Mouse (Mus musculus): ENCODE data around the gene Tada1. TPM values are rescaled to one million over a fixed set of nuclear protein-coding genes. Genes with fewer than 3 reads are reported as not detected.

Gene Tada1
- polyA plus RNA-seq, 1 experiment from 2014 or later, result 90.5 TPM

DNA sequence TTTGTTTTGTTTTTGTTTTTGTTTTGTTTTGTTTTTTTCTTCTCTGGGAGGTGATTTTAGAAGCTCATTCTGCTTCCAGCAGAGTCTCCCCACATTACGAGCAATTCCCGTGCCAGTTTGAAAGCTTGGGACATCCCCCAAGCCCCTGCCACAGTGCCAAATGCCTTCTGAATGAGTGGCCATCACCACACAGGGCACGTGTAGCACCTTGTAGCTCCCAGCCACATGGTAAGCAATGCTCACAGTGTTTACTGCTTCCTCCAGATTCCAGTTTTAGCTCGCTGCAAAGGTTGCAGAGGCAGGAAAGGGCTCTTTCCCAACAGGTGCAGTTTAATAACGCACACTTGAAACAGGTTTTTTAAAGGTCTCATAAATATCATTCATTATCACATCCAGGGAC lies 18.0 kb upstream of the Tada1 start:
- no peaks in the 10 kb centered on the region for H3K4me1 ChIP-seq

DNA sequence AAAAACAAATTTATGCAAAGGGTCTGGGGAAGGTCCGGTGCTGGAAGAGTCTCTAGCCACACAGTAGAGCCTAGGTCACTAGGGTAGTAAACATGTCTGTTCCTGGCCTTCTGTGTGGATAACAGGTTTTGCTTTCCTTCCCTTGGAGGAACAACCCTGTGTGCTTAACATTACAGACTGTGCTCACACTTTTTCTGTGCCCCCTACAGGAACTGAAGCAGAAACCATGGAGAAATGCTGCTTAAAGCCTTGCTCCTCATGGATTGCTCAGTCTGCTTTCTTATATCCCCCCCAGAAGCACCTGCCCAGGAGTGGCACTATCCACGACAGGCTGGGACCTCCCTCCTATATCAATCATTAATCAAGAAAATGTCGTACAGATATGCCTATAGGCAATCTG lies 17.1 kb upstream of the Tada1 start:
- no peaks in the 10 kb centered on the region for H3K4me1 ChIP-seq
- WGBS, result 79% methylated on average over 3 of the region's 3 CpGs
- no peaks in the 10 kb centered on the region for H3K27me3 ChIP-seq (replicated peaks)
- no peaks in the 10 kb centered on the region for H3K9me3 ChIP-seq
- no peak overlapping the region for H3K9ac ChIP-seq
- no peak overlapping the region for H3K4me3 ChIP-seq
- no peak overlapping the region for H3K27ac ChIP-seq
- H3K4me2 ChIP-seq, result no peak overlapping the region
- ATAC-seq (replicated peaks), result no peak
- H3K36me3 ChIP-seq (replicated peaks), result no peaks in the 10 kb centered on the region

More for the DNA sequence above, 18.0 kb upstream of the Tada1 start:
- Histone ChIP-seq H3K27me3 (replicated peaks) (no peaks in the 10 kb centered on the region), H3K9me3 (no peaks in the 10 kb centered on the region), H3K27ac (no peak overlapping the region), H3K9ac (no peak overlapping the region), H3K4me2 (no peak overlapping the region), H3K36me3 (replicated peaks) (no peaks in the 10 kb centered on the region), H3K4me3 (no peak overlapping the region)
- ATAC-seq (replicated peaks), result no peak
- 84% methylated on average over 5 of the region's 5 CpGs for WGBS

DNA sequence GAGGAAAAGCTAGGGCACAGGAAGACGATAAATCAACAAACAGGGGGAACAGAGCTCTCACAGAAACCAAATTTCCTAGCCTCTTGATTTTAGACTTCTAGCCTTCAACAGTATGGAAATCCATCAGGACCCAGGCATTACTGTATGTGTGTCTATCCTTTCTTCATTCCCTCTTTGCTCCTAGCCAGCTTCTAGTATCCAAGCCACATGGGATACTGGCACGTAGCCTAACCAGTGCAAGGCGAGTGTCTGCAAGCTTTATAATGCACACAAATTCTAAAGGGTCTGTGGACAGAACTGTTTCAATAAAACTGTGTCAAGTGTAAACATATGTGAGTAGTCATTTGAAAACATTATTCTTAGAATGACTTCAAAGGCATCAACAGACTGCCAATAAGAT lies 16.2 kb upstream of the Tada1 start:
- H3K4me2 ChIP-seq, result no peak overlapping the region
- no peaks in the 10 kb centered on the region for H3K27me3 ChIP-seq (replicated peaks)
- H3K27ac ChIP-seq, result no peak overlapping the region
- no peak for ATAC-seq (replicated peaks)
- H3K9me3 ChIP-seq, result no peaks in the 10 kb centered on the region
- H3K4me1 ChIP-seq, result no peaks in the 10 kb centered on the region
- no peak overlapping the region for H3K9ac ChIP-seq
- no peaks in the 10 kb centered on the region for H3K36me3 ChIP-seq (replicated peaks)
- no peak overlapping the region for H3K4me3 ChIP-seq
- WGBS, result 86% methylated on average over 3 of the region's 3 CpGs

DNA sequence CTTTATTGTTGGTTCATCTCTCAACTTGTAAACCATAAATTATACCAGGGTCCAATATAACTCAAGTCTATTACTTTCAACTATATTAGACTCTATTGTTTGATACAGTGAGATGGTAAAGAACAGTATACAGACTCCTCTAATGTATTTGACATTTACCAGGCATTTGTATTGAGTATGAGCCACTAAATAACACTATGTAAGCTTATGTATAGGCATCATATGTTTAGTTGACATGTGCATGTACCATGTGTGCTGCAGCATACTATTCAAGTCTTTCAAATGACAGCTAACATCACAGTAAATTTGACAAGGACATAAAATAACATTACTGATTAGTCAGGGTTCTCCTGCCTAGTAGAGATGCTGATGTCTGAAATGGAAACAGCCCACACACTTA lies 15.8 kb upstream of the Tada1 start:
- H3K27ac ChIP-seq, result no peak overlapping the region
- ATAC-seq (replicated peaks), result no peak
- H3K4me1 ChIP-seq, result no peaks in the 10 kb centered on the region
- H3K27me3 ChIP-seq (replicated peaks), result no peaks in the 10 kb centered on the region
- H3K9ac ChIP-seq, result no peak overlapping the region
- H3K4me3 ChIP-seq, result no peak overlapping the region
- H3K9me3 ChIP-seq, result no peaks in the 10 kb centered on the region
- no peak overlapping the region for H3K4me2 ChIP-seq
- H3K36me3 ChIP-seq (replicated peaks), result no peaks in the 10 kb centered on the region

DNA sequence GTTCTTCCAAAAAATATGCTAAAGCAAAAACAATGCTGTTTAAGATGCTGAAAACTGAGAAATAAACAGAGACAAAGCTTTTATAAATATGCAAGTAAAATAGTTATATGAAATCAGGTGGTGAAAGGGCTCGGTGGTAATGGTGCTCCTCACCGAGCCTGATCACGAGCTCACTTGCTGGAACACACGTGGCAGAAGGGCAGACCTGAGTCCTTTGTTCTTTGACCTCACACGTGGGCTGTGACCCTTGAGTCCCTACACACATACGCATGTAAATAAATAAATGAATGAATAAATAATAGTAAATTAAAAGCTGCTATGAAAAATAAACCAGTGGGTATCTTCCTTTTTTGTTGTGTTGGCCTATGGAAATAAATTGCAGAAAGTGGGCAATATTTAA lies 1.7 kb upstream of the Tada1 start:
- ATAC-seq (replicated peaks), result no peak
- Histone ChIP-seq H3K4me3 (no peak overlapping the region), H3K36me3 (replicated peaks) (no peaks in the 10 kb centered on the region), H3K27me3 (replicated peaks) (no peaks in the 10 kb centered on the region), H3K9me3 (no peaks in the 10 kb centered on the region), H3K4me2 (no peak overlapping the region), H3K4me1 (peaks cover 18% of the 10 kb centered on the region), H3K27ac (no peak overlapping the region), H3K9ac (no peak overlapping the region)
- WGBS, result 83% methylated on average over 6 of the region's 6 CpGs

DNA sequence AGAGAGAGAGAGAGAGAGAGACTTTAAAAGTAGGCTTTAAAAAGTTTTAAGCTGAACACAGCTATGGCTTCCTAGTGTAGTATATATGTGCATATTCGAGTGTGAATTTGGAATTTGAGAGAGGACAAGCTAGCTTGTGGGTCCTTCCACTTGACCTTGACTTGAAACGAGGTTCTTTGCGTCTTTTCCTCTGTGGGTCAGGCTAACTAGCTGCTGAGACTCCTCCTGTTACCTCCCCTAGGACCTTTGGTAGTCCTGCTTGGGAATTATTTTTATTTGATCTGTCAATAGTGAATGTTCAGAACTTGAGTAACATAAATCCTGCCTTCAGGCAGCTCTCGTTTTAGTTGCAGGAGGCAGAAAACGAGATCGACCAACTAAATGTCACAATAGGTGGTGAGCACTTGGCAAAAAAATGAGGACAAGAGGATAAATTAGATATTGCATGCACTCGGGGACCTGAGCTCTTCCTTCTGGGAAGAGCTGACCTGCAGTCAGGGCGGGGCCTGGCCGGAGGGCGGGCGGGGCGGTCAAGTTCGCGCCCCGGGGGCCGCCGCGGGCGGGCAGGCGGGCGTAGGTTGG lies 375 bp upstream of the Tada1 start:
- H3K9me3 ChIP-seq, result no peaks in the 10 kb centered on the region
- H3K4me2 ChIP-seq, result peak overlapping the region; percentile 77
- peak overlapping the region; percentile 73 for H3K4me3 ChIP-seq
- peaks cover 18% of the 10 kb centered on the region for H3K4me1 ChIP-seq
- peak overlapping the region; percentile 76 for H3K9ac ChIP-seq
- ATAC-seq (replicated peaks), result peak; percentile 4
- no peaks in the 10 kb centered on the region for H3K27me3 ChIP-seq (replicated peaks)
- WGBS, result 4% methylated on average over 20 of the region's 21 CpGs
- H3K36me3 ChIP-seq (replicated peaks), result 0 out of 2 replicates have a peak, but pooled peaks cover 5% of the 10 kb centered on the region
- H3K27ac ChIP-seq, result peak overlapping the region; percentile 85

DNA sequence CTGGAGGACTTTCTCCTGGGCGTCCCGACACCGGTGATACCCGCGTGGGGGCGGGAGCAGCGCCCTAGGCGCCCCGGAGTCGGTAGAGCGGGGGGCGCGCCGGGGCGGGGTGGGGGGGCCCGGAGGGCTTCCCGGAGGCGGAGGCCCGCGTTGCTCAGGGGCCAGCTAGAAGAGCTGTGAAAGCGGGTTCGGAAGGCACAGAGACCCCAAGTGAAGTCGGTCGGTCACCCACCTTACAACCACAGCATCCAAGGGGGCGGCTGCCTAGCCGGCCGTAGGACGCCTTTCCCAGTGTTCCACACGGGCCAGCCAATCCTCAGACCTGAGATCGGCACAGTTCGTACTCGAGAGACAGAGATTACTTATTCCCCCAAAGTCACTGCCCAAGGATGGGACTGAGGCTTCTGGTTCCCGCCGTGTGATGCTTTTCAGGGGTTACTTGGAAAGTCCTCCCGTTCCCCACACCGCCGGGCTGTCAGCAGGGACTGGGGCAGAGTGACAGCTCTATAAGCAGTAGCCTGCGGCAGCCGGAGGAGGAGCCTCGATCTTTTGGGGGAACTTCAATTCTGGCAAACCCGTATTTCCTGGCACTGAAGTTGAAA lies 834 bp downstream of the Tada1 start:
- peak overlapping the region; percentile 79 for H3K9ac ChIP-seq
- H3K4me2 ChIP-seq, result peak overlapping the region; percentile 56
- peaks cover 18% of the 10 kb centered on the region for H3K4me1 ChIP-seq
- peak; percentile 69 for ATAC-seq (replicated peaks)
- peaks cover 8% of the 10 kb centered on the region; the same call in 1 of the 2 replicates for H3K36me3 ChIP-seq (replicated peaks)
- under 1% methylated on average over 40 of the region's 41 CpGs for WGBS
- H3K9me3 ChIP-seq, result no peaks in the 10 kb centered on the region
- H3K27me3 ChIP-seq (replicated peaks), result no peaks in the 10 kb centered on the region
- H3K27ac ChIP-seq, result peak overlapping the region; percentile 89
- peak overlapping the region; percentile 73 for H3K4me3 ChIP-seq

DNA sequence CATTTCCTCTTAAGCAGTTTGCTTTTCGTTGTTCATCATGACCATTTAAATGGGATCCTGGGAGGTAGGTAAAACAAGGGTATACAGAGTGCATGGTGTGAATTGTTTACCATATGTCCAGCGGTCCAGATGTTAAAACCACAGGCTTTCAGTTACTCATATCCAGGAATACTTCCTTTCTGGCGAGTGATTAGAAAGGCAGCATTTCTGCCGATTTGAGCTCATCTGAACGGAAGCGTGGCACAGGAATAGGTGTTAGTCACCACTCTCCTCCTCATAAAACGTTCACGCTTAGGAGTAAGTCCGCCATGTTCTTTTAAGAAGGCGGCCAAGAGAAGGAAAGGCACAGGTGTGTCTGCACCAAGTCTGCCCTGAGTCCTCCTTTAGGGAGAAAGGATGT lies 2.4 kb downstream of the Tada1 start:
- no peaks in the 10 kb centered on the region for H3K27me3 ChIP-seq (replicated peaks)
- no peak overlapping the region for H3K4me2 ChIP-seq
- H3K36me3 ChIP-seq (replicated peaks), result peaks cover 15% of the 10 kb centered on the region; the same call in 1 of the 2 replicates
- H3K4me1 ChIP-seq, result peaks cover 18% of the 10 kb centered on the region
- no peak overlapping the region for H3K27ac ChIP-seq
- WGBS, result 83% methylated on average over 10 of the region's 10 CpGs
- no peak overlapping the region for H3K9ac ChIP-seq
- no peak overlapping the region for H3K4me3 ChIP-seq
- ATAC-seq (replicated peaks), result no peak
- no peaks in the 10 kb centered on the region for H3K9me3 ChIP-seq

DNA sequence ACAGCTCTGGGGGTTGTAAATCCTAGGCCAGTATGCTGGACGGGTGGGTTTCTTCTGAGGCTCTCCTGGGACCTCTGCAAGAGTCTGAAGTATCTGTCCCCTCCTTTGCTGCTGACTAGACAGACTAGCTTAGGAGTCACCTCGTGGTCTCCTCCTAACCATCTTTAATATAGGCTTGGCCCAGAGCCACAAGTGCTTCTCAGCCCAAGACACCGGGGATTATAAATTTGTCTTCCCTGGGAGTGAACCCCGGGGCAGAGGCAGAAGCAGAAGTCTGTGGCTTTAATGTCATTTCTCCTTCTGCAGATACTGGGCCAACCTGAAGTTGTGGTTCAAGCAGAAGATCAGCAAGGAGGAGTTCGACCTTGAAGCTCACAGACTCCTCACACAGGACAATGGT lies 2.9 kb downstream of the Tada1 start:
- ATAC-seq (replicated peaks), result no peak
- Histone ChIP-seq H3K36me3 (replicated peaks) (peaks cover 18% of the 10 kb centered on the region; the same call in 1 of the 2 replicates), H3K9me3 (no peaks in the 10 kb centered on the region), H3K4me1 (peaks cover 18% of the 10 kb centered on the region), H3K27ac (no peak overlapping the region), H3K9ac (no peak overlapping the region), H3K4me3 (no peak overlapping the region), H3K4me2 (no peak overlapping the region), H3K27me3 (replicated peaks) (no peaks in the 10 kb centered on the region)
- 78% methylated on average over 5 of the region's 5 CpGs for WGBS

DNA sequence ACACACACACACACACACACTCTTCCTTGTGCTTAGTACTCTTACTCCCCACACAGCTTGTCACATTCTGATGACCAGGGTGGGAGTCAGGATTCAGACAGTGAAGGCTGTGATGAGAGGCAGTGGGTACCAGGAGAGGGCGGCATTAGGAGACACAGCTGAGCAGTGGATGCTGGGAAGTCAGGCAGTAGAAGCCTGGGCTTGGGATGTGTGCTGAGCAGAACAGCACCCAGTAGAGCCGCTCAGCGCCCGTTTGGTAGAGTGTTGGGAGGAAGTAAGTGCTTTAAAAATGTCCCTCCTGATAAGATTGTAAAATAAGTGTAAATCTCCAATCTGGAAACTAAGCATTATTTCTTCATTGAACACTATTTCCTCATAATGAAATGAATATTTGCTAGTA lies 3.7 kb downstream of the Tada1 start:
- no peak overlapping the region for H3K4me3 ChIP-seq
- H3K27ac ChIP-seq, result no peak overlapping the region
- peaks cover 23% of the 10 kb centered on the region; the same call in 1 of the 2 replicates for H3K36me3 ChIP-seq (replicated peaks)
- no peak overlapping the region for H3K4me2 ChIP-seq
- peaks cover 18% of the 10 kb centered on the region for H3K4me1 ChIP-seq
- H3K9me3 ChIP-seq, result no peaks in the 10 kb centered on the region
- ATAC-seq (replicated peaks), result no peak
- 79% methylated on average over 4 of the region's 4 CpGs for WGBS
- no peak overlapping the region for H3K9ac ChIP-seq
- no peaks in the 10 kb centered on the region for H3K27me3 ChIP-seq (replicated peaks)

DNA sequence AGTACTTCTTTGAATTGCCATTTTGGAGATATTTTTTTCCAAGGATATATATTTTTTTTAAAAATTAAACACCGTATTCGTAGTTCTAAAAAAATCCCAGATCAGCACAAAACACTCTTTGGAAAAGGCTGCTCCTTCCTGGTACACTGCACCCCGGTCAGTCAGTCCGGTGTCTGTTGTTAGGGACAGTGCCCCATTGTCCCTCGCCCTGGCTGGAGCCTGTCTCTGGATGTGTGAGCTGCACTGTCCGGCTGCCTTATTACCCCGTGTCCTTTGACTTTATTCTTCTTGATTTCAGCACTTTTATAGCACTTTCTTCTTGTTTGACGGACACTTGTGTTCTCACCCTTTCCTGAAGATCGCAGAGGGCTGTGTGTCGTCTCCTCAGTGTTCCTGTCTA lies 5.7 kb downstream of the Tada1 start:
- Histone ChIP-seq H3K27ac (no peak overlapping the region), H3K27me3 (replicated peaks) (no peaks in the 10 kb centered on the region), H3K9ac (no peak overlapping the region), H3K4me3 (no peak overlapping the region), H3K36me3 (replicated peaks) (peaks cover 37% of the 10 kb centered on the region), H3K9me3 (no peaks in the 10 kb centered on the region), H3K4me1 (peaks cover 18% of the 10 kb centered on the region), H3K4me2 (no peak overlapping the region)
- 97% methylated on average over 10 of the region's 10 CpGs for WGBS
- ATAC-seq (replicated peaks), result no peak

DNA sequence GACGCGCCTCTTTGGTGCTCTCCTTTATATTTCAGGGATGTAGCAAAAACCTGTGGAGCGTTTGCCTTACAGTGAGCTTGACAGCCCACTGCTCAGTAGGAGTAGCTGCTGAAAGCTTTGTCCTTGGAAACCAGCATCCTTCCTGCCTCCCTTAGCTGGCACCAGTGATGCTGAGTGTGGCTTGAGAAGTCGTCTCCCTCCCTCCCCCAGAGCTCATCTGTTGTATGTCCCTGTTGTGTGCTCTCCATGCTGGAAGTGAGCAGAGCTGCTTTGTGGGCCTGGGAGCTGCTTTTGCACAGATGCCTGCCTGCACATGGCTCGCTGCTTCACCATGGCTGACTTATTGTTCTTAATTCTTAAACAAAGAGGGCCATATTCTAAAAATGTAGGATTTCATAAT lies 6.5 kb downstream of the Tada1 start:
- Histone ChIP-seq H3K4me1 (peaks cover 15% of the 10 kb centered on the region), H3K27me3 (replicated peaks) (no peaks in the 10 kb centered on the region), H3K4me3 (no peak overlapping the region), H3K9ac (no peak overlapping the region), H3K9me3 (no peaks in the 10 kb centered on the region), H3K4me2 (no peak overlapping the region), H3K27ac (no peak overlapping the region), H3K36me3 (replicated peaks) (peaks cover 44% of the 10 kb centered on the region)
- 84% methylated on average over 5 of the region's 5 CpGs for WGBS
- no peak for ATAC-seq (replicated peaks)

DNA sequence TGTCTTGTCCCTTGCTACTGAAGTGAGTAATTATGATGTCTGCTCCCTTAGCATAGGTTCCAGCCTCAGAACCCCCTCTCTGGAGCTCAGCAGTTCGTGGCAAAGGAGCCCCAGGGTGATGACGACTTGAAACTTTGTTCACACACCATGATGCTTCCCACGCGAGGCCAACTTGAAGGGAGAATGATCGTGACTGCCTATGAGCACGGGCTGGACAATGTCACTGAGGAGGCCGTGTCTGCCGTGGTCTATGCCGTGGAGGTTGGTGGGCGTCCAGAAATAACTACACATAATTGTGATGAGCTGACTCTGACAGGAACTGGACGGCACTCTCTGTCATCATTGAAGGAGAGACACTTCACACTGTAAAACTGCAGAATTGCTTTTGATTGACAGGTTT lies 9.6 kb downstream of the Tada1 start:
- WGBS, result 91% methylated on average over 11 of the region's 11 CpGs
- H3K27me3 ChIP-seq (replicated peaks), result no peaks in the 10 kb centered on the region
- peaks cover 62% of the 10 kb centered on the region for H3K36me3 ChIP-seq (replicated peaks)
- H3K9ac ChIP-seq, result no peak overlapping the region
- no peak overlapping the region for H3K4me3 ChIP-seq
- H3K4me1 ChIP-seq, result no peaks in the 10 kb centered on the region
- no peak overlapping the region for H3K4me2 ChIP-seq
- H3K9me3 ChIP-seq, result no peaks in the 10 kb centered on the region
- no peak overlapping the region for H3K27ac ChIP-seq
- no peak for ATAC-seq (replicated peaks)
